Mouse (Mus musculus) ovary, adult 2 months (tissue): Measurements from ENCODE around the gene Lcat. TPM values are rescaled to one million over a fixed set of nuclear protein-coding genes. Genes with fewer than 3 reads are reported as not detected.

Experiments used
- polyA plus RNA-seq: library from polyadenylated mRNA; depleted of rRNA; stranded (reverse); fragments of >200 nt; gene quantifications from 2 replicates; pipeline ENCODE4 v1.2.3, GENCODE M21; 2012; rRNA removed

Gene Lcat
- polyA plus RNA-seq: 5.1 and 8.3 TPM in 2 replicates

DNA sequence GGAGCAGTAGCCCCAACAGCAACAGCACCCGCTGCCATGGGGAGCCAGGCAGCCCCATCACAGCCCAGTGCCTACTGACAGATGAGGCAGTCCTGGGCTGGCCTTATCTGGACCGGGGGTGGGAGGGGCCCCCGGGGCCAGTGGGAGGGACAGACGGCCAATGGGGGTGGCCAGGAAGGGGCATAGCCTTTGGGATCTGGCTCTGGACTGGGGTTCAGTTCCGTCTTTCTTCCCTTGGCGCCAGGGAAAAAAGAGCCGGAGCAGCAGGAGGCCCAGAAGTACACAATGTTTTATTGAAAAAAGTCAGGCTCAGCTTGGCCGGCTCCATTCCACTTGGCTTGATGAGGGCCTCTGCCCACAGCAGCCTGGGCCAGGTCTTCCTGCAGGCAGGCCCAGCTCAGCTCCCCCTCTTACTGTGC lies at the start of gene Lcat:
TSS of gene Lcat (minus strand) at position 62 of the 419 bp plus-strand sequence.

DNA sequence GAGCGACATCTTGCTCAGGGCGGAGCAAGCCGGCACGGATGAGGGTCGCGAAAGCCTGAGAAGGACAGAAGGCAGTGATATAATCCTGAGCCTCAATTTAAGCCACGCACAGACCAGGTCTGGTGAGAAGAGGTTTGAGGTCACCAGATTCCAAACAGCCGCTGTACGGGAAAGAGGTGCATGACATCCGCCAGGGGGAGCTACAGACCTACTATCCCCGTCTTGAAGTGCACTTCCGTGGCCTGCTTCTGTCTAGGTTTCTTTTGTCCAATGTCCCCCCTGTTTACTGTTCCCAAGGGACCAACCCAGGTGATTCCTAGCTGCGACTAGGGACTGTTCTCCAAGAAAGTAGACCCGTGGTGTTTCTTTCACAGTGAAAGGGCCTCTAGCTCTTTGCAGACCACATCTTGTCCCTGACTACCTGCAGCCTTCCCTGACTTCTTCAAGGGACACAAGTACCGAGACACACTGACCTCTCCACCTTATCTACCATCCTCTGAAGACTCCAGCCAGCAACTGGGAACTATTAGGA lies 47.7 kb upstream of the Lcat start, which contains the start of gene Dus2:
TSS of gene Dus2 (plus strand) at position 482 of the 532 bp plus-strand sequence.

DNA sequence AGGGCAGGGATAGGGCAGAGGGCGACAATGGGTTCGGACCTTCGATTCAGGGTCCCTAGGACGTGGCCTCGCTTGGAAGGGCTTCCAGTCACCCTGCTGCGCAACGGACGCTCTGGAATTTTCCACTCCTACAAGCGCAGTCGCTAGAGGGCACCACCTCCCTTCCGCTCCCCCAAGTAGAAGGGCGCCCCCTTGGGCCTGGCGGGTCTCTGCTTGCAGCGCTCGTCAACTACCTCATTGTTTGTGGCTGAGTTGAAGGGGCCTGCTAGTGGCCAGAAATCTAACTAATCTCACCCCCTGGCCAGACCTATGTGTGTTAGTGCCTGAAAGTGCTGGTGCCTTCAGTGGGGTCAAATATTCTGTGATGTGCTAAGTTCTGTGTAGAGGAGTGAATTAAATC lies 36.1 kb upstream of the Lcat start, which contains the start of gene Dpep3:
TSS of gene Dpep3 (minus strand) at position 105 of the 400 bp plus-strand sequence.

DNA sequence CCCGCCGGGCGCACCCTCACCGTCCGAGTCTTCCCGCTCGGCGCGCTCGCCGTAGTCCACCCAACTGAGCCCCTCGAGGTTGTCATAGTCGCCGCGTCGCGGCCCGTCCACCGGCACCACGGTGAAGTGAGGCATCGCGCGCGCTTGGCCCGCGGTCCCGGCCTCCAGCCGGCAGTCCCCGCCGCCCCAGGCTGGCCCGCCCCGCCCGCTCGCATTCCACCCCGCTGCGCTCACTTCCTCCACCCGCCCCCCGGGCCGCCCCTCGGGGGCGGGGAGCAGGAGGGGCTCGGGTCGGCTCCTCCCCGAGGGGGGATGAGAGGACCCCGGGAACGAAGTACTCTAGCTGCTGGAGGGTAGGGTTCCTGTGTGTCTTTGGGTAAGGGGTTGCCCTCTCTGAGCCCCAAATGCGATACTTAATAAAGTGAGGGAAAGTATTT lies 22.7 kb upstream of the Lcat start, which contains the start of gene Slc12a4:
TSS of gene Slc12a4 (minus strand) at position 193 of the 437 bp plus-strand sequence.

GRCm38 (mm10) chr8:105938306-105938669 lies 4.9 kb downstream of the Lcat start, which contains the start of gene Psmb10:
Gene Psmb10, minus strand, starts transcription at chr8:105938444.

DNA sequence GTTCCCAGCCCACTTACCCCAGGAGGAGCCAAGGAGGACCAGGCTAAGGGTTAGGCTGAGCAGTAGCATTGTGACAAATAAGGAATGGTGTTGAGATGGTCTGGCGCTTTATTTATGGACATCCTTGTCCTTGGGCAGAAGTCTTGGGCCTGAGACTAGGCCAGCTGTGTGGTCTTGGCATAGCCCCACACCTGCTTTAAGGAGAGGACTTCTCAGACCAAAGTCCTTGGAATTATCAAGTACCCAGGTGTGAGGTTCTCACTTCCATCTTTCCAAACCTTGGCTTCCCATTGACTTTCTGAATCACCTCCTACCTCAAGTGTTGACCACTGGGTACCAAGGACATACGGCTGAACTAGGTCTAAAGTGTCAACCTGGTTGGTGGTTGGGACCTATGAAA lies 9.4 kb downstream of the Lcat start, which contains the start of gene Ctrl:
TSS of gene Ctrl (minus strand) at position 101 of the 400 bp plus-strand sequence.

DNA sequence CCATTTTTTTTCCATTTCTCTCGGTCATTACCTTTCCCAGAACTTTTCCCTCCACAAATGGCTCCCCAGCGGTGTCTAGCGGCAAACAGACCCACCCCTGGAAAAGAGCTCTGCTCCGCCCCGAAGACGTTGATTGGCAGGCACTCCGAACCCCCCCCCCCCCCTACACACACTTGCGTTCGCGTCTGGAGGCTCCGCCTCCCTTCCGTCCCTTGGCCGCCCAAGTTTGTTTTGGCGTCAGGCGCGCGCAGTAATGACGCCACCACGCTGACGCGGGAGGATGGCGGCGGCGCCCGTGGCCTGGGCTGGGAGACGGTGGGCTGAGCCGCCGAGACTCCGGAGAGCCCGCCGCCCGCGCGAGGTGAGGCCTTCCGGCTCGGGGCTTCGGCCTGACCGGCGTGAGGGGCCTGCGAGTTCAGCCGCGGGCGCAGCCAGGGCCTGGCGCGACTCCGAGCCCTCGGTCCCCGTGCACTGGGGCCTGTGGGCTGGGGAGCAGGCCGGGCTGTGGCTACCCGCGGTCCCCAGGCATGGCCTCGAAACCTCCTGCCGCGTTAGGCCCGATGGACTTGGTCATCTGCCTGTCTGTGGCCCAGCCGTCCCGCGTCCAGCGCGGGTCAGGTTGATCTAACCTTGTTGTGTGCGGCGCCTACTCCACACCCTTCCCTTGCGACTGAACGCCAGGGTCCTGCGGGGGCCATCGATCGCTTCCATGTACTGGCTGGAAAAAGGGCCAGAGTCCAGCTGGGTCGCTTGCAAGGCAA lies 42.8 kb downstream of the Lcat start, which contains the start of gene Pskh1:
TSS of gene Pskh1 (plus strand) at position 262 of the 761 bp plus-strand sequence.

GRCm38 (mm10) chr8:105893339-105893738 lies 49.8 kb downstream of the Lcat start, which contains the start of gene Nrn1l:
Gene Nrn1l, plus strand, starts transcription at chr8:105893567.

Other genes with a start within 250 kb of the Lcat start
- gene Acd, start 242.3 kb downstream of the Lcat start, polyA plus RNA-seq: 34.0 and 47.2 TPM in 2 replicates
- gene Pard6a, start 242.2 kb downstream of the Lcat start, polyA plus RNA-seq: 22.0 and 26.5 TPM in 2 replicates
- gene 4933405L10Rik, start 235.7 kb downstream of the Lcat start, polyA plus RNA-seq: not detected in 2 replicates
- gene Enkd1, start 235.2 kb downstream of the Lcat start, polyA plus RNA-seq: 19.4 and 22.4 TPM in 2 replicates
- gene Gfod2, start 184.7 kb downstream of the Lcat start, polyA plus RNA-seq: 22.0 and 24.5 TPM in 2 replicates
- gene Ranbp10, start 116.0 kb downstream of the Lcat start, polyA plus RNA-seq: 32.9 and 33.2 TPM in 2 replicates
- 0.83 and 0.91 TPM in 2 replicates for gene Tsnaxip1, start 115.7 kb downstream of the Lcat start, polyA plus RNA-seq
- gene Cenpt, start 90.1 kb downstream of the Lcat start, polyA plus RNA-seq: 25.1 and 31.5 TPM in 2 replicates
- gene Thap11, start 88.2 kb downstream of the Lcat start, polyA plus RNA-seq: 123 and 125 TPM in 2 replicates
- 43.3 and 62.6 TPM in 2 replicates for gene Nutf2, start 82.8 kb downstream of the Lcat start, polyA plus RNA-seq
- 140 and 149 TPM in 2 replicates for gene Edc4, start 62.5 kb downstream of the Lcat start, polyA plus RNA-seq
- 9.7 and 9.8 TPM in 2 replicates for gene Nrn1l, start 49.8 kb downstream of the Lcat start, polyA plus RNA-seq
- 75.9 and 81.9 TPM in 2 replicates for gene Pskh1, start 42.9 kb downstream of the Lcat start, polyA plus RNA-seq
- gene Ctrl, start 9.5 kb downstream of the Lcat start, polyA plus RNA-seq: 4.0 and 6.0 TPM in 2 replicates
- 143 and 177 TPM in 2 replicates for gene Psmb10, start 4.9 kb downstream of the Lcat start, polyA plus RNA-seq
- gene Slc12a4, start 22.7 kb upstream of the Lcat start, polyA plus RNA-seq: 97.5 and 103 TPM in 2 replicates
- 0.49 and 0.52 TPM in 2 replicates for gene Dpep3, start 36.0 kb upstream of the Lcat start, polyA plus RNA-seq
- gene Dus2, start 48.0 kb upstream of the Lcat start, polyA plus RNA-seq: 10.5 and 12.3 TPM in 2 replicates
- gene Dpep2nb, start 62.6 kb upstream of the Lcat start, polyA plus RNA-seq: not detected in 2 replicates
- gene Ddx28, start 68.5 kb upstream of the Lcat start, polyA plus RNA-seq: 14.6 and 19.5 TPM in 2 replicates
- 21.8 and 35.0 TPM in 2 replicates for gene Nfatc3, start 115.5 kb upstream of the Lcat start, polyA plus RNA-seq
- 20.6 and 21.5 TPM in 2 replicates for gene Esrp2, start 193.6 kb upstream of the Lcat start, polyA plus RNA-seq
- gene Pla2g15, start 207.0 kb upstream of the Lcat start, polyA plus RNA-seq: 23.2 and 23.3 TPM in 2 replicates
- gene Slc7a6, start 225.5 kb upstream of the Lcat start, polyA plus RNA-seq: 48.7 and 68.6 TPM in 2 replicates